Mouse (Mus musculus): ENCODE data around the gene Rpl12.

DNA sequence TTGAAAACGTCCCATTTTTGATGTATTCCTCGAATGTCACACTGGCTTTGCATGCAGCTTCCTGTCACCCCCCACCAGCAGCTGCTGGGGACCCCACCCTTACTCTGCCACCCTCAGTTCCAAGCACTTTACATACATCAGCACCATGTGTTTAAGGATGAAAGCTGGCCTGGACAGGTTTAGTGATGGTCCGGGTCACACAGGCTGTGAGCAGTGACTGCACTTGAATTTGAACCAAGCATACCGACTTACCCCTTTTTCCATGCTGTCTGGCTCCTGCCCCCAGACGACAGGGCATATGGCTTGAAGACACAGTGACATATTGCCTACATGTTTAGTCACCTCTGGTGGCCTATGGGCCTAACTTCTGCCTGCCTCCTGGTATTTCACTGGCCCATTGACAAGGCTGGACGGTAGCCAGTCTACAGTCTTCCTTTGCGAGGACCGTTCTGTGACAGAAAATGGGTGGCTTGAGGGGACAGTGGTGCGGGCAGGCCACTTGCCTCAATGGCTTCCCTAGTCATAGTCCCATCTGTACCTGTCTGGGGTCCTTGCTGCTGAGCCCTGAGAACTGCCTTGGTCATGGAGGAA is 6.8 kb downstream of the Rpl12 start:
- no peak for TF ChIP-seq CTCF (IDR thresholded peaks at IDR 0.05; ENCODE audit: extremely low read depth, insufficient read depth, low read length)
- no peak for TF ChIP-seq POLR2A (IDR thresholded peaks at IDR 0.05; ENCODE audit: extremely low read depth, insufficient read depth, low read length)
